Mouse (Mus musculus) embryo, embryonic 11 days (tissue): ENCODE measurements at regions not wholly inside any gene's neighbourhood (a gene's known extent, or its start where the extent isn't known, plus 50 kb on each side); places are given as distances from the start of the nearest gene placed in this dataset.

Source experiments
- DNase-seq: peaks from one replicate; pipeline ENCODE4 v3.0.0-alpha.2; 2015

DNA sequence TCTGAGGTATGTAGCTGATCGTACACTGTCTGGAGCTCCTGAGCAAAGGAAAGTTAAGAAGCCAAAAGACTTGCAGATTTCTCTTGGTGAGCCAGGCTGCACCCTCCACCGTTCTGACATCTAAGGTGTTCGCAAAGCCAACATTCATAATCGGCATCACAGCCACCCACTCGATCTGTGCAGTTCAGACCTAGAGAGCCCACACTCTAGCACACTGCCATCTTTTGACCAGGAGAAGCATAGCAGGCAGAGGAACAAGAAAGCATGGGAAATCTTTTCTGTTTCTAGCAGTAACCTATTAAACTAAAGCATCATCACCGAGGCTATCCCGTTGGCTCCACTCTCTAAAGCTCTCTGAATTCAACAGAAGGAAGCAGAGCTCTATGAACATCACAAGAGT lies 59.2 kb downstream of the Areg start:
- DNase-seq: peak; percentile 49

DNA sequence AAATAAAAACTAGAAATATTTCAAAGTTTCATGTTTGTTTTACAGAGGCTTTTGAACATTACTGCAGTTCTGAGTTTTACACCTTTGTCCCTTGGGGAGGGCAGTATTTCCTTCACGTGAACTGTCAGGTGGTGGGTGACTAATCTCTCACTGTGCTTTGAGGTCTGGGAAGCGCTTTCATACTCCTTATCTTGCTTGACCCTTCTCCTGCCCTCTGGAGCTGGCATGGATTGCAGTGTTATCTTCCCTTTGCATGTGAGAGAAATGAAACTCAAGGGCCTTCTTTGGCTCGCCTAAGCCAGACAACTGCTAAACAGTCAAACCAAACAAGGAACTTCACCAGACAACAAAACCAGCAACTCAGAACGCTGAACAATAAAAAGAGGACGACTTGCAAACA lies 61.0 kb downstream of the Areg start:
- DNase-seq: no peak

DNA sequence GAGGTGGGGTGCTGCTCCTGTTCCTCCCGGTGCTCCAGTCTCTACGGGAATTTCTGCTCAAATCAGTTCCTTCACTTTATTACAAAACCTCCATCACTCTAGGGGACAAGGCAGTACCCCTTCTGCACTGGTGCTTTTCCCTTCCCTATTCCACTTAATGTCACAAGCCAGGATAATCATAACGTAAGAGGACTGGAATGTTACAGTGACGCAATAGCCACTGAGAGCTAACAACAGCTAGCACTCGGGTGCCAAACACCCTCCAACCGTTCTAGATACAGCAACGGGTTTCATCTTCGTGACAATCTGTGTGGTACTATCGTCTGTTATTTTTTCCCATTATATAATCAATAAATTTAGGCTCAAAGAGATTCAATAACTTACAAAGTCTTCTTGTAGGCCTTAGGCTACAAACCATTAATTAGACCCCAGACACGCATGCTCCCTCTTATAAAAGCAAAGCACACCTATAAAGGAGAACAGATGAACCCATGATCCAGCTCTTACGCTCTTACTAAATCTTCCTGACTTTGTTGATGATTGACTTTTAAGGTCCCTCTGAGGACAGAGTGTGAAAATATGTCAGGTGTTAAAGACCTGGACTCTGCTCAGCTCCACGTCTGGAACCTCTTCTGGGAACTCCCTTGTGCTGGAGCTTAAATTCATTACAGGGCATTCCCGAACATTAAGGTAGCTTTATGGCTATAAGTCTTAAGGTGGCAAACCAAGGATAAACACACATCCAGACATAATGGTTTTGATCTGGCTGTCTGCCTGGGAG lies 65.0 kb downstream of the Areg start:
- no peak for DNase-seq

- no peak for DNase-seq
Observed at GRCm38 (mm10) chr5:91205350-91205880, 66.0 kb downstream of the Areg start.

DNA sequence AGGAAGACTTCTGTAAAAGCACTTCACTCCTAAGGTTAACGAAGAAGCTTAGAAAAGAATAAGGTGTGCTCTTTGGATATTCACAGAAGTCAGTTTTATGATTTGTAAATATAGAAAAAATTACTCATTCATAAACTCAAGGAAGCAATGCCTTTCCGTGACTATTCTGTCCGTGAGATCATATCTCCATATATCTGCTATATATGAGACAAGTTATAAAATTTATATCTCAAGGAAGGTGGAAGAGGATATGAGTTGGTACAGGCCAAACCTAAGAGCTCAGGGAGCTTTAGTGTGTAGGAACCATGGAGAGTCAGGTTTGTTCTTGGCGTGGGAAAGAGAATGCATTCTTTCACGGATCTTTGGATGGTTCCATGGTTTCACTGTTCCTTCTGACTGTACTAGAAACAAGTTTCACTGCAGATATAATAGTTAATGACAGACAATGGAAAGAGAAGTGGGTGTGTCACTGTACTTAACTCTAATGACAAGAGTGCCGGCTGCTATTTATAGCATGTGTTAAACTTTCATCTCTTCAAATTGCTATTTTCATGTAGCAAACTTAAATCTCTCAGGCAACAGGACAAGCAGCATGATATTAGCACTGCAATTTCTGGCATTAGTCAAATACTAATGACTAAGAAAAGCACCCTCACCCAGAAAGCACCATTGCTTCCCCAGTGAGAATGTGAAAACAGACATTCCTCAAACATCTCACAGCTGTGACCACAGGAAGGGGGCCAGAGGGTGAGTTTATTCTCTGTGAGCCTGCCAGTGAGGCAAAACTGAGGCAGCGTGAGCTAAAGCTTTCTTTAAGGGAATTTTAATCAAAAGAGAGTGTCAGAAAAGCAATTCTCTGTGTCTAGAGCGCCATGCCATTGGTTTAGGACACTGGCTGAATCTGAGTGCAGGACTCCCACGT lies 67.4 kb downstream of the Areg start:
- DNase-seq: no peak

- no peak for DNase-seq
Observed at GRCm38 (mm10) chr5:91220174-91220573, 80.8 kb downstream of the Areg start.

DNA sequence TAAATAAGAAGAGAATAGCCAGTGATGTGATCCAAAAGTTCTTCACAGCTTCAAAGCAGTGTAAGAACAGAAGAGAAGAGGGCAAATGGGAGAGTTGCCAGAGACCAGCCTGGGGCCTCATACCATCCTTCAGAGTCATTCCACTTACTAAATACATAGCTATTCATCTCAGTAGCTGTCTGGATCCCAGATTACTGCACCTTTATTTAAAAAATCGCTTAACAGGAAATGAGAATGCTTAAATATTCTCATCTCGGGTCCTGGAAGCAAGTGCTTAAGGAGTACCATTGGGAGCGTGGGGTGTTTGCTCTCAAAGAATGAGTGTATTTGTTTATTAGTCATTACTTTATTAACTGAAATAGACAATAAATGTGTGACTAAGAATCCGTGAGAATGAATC lies 102.3 kb downstream of the Areg start:
- no peak for DNase-seq

DNA sequence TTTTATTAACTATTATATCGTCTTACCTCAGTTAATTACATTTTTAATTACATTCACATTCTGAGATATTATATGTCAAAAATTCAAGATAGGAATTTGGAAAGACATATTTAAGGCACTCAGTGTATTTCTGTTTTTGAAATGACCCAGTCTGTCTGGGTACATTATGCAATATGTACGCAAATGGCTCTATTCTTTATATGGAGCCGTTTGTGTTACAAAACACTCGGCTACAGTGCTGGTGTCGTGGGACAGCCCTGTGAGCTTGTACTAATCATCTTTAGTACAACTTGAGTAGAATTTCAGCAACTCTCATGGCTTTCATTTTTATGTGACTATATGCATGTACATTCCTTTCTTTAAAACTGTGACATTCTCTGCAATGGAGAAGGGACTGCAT lies 108.0 kb downstream of the Areg start:
- no peak for DNase-seq

DNA sequence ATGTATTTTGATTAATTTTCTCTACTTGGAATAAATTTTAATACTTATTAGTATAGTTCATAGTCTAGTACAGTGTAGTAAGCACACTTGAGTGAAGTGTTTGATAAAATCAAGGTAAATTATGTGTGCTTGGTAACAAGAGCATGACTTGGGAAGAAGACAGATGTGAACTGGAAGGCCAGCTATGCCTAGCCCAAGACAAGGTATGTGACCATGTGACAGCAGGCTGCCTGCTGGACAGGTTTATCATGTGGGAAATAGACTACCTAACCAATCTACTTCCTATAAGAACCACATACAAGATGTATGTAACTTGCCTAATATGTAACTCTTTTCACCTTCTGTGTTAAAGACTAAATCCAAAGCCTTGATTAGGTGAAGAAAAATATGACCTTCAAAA lies 122.5 kb downstream of the Areg start:
- DNase-seq: no peak

- no peak for DNase-seq
Observed at GRCm38 (mm10) chr5:91262526-91262925, 123.1 kb downstream of the Areg start.

GRCm38 (mm10) chr5:91270747-91271146 lies 131.3 kb downstream of the Areg start:
- DNase-seq: peak; percentile 4

- no peak for DNase-seq
Observed at GRCm38 (mm10) chr5:91271416-91271815, 131.4 kb downstream of the Btc start.

GRCm38 (mm10) chr5:91274411-91274810 lies 128.4 kb downstream of the Btc start:
- DNase-seq: no peak

DNA sequence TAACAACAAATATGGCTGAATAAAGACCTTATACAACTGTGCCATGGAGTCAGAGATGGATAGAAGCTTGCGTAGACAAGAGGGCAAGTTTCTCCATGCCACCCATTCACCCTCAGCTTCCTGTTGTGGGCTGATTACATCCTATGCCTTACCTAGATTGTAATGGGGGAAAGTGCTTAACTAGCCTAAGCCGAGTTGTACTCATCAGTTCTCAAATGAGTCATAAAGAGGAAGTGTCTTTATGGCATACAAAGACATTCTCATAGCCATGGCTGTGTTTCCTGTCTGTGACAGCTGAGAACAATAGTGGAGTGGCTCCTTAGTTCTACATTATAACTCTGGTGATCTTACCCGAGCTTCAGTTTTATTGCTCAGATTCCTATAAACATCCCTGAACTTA lies 124.3 kb downstream of the Btc start:
- DNase-seq: no peak

DNA sequence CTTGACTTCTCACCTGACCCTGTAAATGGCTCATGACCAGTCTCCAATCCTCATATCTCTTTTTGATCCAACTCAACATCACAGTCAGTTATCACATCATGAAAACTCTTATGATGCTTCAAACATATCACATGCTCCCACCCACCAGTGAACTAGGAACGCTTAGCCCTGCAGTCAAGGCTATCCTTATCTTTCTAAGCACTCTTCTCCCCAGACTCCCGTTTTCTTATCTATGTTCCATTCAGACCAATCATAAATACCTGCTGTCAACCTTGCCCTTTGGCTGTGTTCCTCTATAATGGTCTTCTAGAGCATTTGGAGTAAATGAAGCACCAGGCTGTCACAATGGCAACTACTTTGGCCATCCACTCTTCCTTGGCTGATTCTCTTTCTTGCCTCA lies 123.3 kb downstream of the Btc start:
- DNase-seq: no peak

DNA sequence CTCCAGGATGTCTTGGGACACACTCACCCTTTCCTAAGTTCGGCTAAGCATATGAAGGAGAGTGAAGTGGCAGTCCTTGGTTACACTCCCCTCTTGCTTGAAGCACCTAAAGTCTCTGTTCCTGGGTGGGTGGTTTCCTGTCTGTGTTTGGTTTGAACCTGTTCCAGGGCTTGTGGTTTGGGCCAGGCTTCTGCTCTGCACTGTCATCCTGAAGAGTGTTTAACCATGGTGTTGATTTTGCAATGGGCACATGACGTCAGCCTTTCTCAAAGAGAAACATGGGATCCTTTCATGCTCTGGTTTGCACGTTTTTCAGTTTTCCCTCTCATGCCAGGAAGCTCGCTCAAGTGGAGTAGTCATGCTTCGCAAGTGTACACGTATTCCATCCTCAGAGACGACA lies 119.8 kb downstream of the Btc start:
- no peak for DNase-seq

GRCm38 (mm10) chr5:91293073-91293472 lies 109.7 kb downstream of the Btc start:
- DNase-seq: no peak

DNA sequence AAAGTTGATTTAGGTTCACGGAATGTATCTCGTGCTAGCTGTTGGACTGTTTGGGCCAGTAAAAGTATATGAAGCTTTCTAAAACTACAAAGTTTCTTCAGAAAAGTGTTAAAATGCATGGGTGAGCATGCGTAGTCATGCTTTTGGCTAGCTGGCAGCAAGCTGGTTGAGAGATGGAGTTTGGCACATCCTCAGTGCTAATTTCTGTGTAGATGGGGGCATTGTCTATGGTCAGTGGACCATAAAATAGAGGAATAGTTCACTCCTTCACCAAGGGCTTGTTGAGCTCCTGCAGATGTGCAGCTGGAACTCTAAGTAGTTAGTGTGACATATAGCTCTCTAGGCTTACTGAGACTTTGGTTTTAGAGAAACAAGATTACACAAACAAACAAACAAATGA lies 107.8 kb downstream of the Btc start:
- DNase-seq: no peak

- DNase-seq: no peak
Observed at GRCm38 (mm10) chr5:91297068-91297467, 105.7 kb downstream of the Btc start.

DNA sequence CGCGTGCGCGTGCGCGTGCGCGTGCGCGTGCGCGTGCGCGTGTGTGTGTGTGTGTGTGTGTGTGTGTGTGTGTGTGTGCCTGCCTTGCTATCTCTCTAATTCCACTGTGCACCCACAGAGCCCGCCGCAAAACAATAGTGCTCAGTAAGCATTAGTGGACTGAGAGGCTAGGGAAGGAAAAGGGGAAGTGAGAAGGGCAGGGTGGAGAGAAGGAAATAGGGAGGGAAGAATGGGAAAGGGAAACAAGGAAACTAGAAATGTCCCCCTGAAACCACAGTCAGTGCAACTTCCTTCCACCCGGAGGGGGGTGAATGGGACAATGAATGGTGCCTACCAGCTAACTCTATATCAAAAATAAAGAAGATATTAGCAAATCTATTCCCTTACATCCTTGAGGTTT lies 100.7 kb downstream of the Btc start:
- no peak for DNase-seq

DNA sequence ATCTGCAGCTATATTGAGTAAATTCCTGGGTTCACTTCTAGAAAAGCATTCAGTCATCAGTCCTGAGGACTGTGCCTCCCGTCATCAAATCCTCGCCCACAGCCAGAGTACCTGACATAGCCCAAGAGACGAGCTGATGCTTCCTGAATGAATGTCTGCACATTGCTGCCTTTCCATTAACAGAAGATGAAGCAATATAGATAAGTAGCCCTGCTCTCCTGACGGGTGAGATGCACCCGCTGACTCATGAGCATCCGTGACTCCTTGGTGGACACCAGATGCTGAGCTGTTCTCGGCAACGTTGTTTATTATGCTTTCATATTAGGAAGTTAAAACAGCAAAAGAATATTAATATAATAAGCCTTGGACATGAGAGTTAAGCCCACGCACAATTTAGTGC lies 99.9 kb downstream of the Btc start:
- no peak for DNase-seq

DNA sequence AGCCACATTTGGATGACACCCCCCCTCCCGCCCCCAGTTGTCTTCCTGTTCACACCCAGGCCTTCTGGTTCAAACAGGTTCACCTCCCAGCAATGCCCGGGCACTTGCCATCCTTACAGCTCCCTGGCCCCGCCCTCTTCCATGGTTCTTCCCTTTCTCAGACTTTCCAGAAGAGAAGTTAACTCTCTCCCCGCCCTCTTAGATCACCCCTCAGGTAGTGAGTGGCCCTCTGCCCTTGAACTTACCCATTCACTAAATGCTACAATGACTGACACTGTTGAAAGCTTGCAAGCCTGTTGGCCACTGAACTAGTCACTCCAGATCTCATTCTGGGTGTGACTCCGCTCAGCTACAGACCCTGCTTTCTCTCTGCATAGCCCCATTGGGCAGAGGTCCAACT lies 99.1 kb downstream of the Btc start:
- no peak for DNase-seq

DNA sequence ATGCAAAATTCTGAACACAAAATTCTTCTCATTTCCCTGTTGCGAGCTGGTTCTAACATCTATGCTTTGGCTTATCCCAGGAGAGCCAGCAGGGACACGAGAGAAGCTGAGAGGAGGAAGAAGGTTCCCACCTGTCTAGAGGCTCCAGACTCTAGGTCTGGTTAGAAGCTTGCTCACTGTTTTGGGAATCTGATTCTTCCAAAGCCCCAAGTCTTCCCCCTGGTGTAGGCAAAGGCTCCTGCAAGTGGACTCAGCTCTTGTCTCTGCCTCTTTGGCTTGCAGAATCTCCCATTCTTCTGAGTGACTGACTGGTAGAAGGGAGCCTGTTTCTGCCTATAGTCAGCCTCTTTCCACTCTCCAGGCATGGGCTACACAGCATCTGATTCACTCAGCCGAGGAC lies 95.8 kb downstream of the Btc start:
- DNase-seq: no peak
